Mouse (Mus musculus): ENCODE data around the gene Commd7.

DNA sequence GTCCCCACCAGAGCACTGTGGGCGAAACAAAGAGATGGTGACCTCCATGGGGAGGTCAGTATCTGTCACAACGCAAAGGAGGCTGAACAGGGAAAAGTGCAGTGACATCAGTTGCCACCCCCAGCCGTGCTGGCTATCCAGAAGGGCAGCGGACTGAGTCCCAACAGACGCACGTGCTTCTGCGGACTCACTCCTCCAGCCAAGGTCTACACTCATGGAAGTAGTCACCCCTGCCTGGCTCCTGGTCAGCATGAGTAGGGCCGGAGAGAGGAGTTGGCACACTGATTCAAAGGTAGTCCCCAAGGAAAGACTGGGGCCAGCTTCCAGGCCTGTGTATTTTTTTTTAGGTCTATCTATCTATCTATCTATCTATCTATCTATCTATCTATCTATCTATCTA lies 23.5 kb downstream of the Commd7 start:
- TF ChIP-seq CTCF (IDR thresholded peaks at IDR 0.05; ENCODE audit: borderline replicate concordance, control insufficient read depth, extremely low read depth, insufficient read depth, low read length, poor library complexity) (no peak), POLR2A (IDR thresholded peaks at IDR 0.05; ENCODE audit: control insufficient read depth, extremely low read depth, insufficient read depth, low read length, poor library complexity) (no peak)
